Mouse (Mus musculus): ENCODE data around the gene Astn1.

DNA sequence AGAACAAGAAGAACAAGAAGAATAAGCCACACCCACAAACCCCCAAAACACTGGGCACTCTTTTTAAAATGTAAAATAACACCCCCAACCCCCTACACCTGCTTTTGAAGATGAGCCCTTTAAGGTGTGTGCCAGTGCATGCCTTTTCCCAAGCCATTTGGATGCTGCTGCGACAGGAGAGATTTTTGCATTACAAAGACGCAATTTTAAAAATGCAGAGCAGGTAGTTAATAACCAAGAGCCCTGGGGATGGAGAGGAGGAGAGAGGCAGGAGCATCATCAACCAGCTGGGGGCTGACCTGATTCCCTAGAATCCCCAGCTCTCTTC, at the start of gene Astn1:
- no peak for TF ChIP-seq EP300 (IDR thresholded peaks at IDR 0.05; ENCODE audit: low read depth)
- TF ChIP-seq CTCF (IDR thresholded peaks at IDR 0.05; ENCODE audit: low read depth) = no peak
